Mouse (Mus musculus) kidney, embryonic 16.5 days (tissue): ENCODE measurements at regions not wholly inside any gene's neighbourhood (a gene's known extent, or its start where the extent isn't known, plus 50 kb on each side); places are given as distances from the start of the nearest gene placed in this dataset.

ENCODE experiments used
- ATAC-seq: fragments of 200-750 bp; cut with Nextera tagmentation; 2 replicates; pipeline ENCODE4 v1.8.0; 2017; ENCODE audit warnings: moderate TSS enrichment; ENCODE audit not compliant: low FRiP score, low TSS enrichment
- H3K27ac ChIP-seq: fragments of 300-500 bp; sonication (generic); 2 replicates; pipeline ENCODE4 v1.5.1; 2014; ENCODE audit warnings: low read length
- H3K27me3 ChIP-seq: fragments of 300-500 bp; sonication (generic); 2 replicates; pipeline ENCODE4 v1.6.1; 2014; ENCODE audit warnings: low read length, control low read depth, mixed read lengths; ENCODE audit not compliant: insufficient read depth
- H3K36me3 ChIP-seq: fragments of 300-500 bp; sonication (generic); 2 replicates; pipeline ENCODE4 v1.6.1; 2014; ENCODE audit warnings: low read length, control low read depth, mixed read lengths; ENCODE audit not compliant: insufficient read depth
- H3K4me1 ChIP-seq: fragments of 300-500 bp; sonication (generic); 2 replicates; pipeline ENCODE4 v1.6.1; 2014; ENCODE audit warnings: low read length, control low read depth, mixed read lengths; ENCODE audit not compliant: insufficient read depth
- H3K4me2 ChIP-seq: fragments of 300-500 bp; sonication (generic); replicated peaks from 2 replicates; pipeline ENCODE4 v1.6.1; 2014; ENCODE audit warnings: low read depth, low read length
- H3K4me3 ChIP-seq: fragments of 300-500 bp; sonication (generic); 2 replicates; pipeline ENCODE4 v1.5.1; 2014; ENCODE audit warnings: mild to moderate bottlenecking, low read length
- H3K9ac ChIP-seq: fragments of 300-500 bp; sonication (generic); replicated peaks from 2 replicates; pipeline ENCODE4 v1.6.1; 2014; ENCODE audit warnings: low read length
- H3K9me3 ChIP-seq: fragments of 300-500 bp; sonication (generic); 2 replicates; pipeline ENCODE4 v1.6.1; 2016; ENCODE audit warnings: low read length, control low read depth
- WGBS: fragments of 180-500 bp; shearing (Covaris S2); extraction: QIAGEN DNeasy Blood & Tissue Kit; methylation state at CpG from one replicate; pipeline ENCODE4 v1.1.7; 2014; 5-methylcytosine and 5-hydroxymethylcytosine counted together

- Histone ChIP-seq H3K4me1 (no peaks in the 10 kb centered on the region), H3K27me3 (no peaks in the 10 kb centered on the region), H3K36me3 (no peaks in the 10 kb centered on the region), H3K4me2 (no peak overlapping the region), H3K27ac (no peak overlapping the region), H3K9me3 (no peaks in the 10 kb centered on the region), H3K9ac (no peak overlapping the region), H3K4me3 (no peak overlapping the region)
- no peak for ATAC-seq
- 78% methylated on average over 8 of the region's 8 CpGs for WGBS
Measured at GRCm38 (mm10) chr2:50568777-50569501, 272.3 kb upstream of the Mmadhc start.

GRCm38 (mm10) chr2:50567542-50567941, 270.9 kb upstream of the Mmadhc start:
- ATAC-seq: no peak
- no peaks in the 10 kb centered on the region for H3K36me3 ChIP-seq
- no peak overlapping the region for H3K4me3 ChIP-seq
- H3K27ac ChIP-seq: no peak overlapping the region
- no peak overlapping the region for H3K9ac ChIP-seq
- no peaks in the 10 kb centered on the region for H3K9me3 ChIP-seq
- H3K4me2 ChIP-seq: no peak overlapping the region
- no peaks in the 10 kb centered on the region for H3K4me1 ChIP-seq
- WGBS: 81% methylated on average over 1 of the region's 1 CpGs
- H3K27me3 ChIP-seq: no peaks in the 10 kb centered on the region

DNA sequence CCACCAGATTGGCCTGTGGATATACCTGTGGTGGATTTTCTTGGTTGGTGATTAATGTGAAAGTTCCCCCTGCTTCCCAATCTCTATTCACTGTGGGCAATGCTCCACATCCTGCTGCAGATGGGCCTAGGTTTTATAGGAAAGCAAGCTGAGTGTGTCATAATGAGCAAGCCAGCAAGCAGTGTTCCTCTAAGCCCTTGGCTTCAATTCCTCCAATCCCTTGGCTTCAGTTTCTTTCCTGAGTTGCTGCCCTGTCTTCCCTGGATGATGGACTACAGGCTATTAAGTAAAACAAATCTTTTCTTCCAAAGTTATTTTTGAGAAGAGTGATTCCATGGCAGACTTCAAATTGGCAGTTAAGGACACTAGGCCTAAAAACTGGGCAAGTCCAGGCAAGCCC, 257.4 kb upstream of the Mmadhc start:
- H3K4me1 ChIP-seq: no peaks in the 10 kb centered on the region

DNA sequence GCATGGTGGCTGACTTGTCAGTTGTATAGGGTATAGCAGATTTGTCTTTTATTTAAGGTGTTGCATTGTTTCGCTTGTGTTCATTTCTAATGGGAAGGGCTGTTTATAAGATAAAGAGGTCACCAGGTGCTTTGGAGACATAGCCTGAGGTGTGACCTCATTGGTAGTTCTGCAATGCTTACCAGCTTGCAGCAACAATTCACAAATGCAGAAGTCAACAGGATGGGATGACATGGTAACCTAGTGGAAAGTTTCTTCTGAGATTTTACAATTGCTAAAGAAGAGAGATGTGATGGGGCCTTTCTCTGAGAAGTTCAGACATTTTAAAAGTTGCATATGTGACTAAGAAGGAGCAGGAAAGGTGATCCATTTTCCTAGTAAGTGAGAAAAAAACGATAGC, 255.8 kb upstream of the Mmadhc start:
- Histone ChIP-seq H3K9ac (no peak overlapping the region), H3K36me3 (no peaks in the 10 kb centered on the region), H3K9me3 (no peaks in the 10 kb centered on the region), H3K4me3 (no peak overlapping the region), H3K4me2 (no peak overlapping the region), H3K4me1 (no peaks in the 10 kb centered on the region), H3K27me3 (no peaks in the 10 kb centered on the region), H3K27ac (no peak overlapping the region)
- 93% methylated on average over 2 of the region's 2 CpGs for WGBS
- no peak for ATAC-seq

More for the DNA sequence above, 257.4 kb upstream of the Mmadhc start:
- no peak overlapping the region for H3K4me3 ChIP-seq
- H3K27ac ChIP-seq: no peak overlapping the region
- H3K9me3 ChIP-seq: no peaks in the 10 kb centered on the region
- H3K9ac ChIP-seq: no peak overlapping the region
- H3K4me2 ChIP-seq: no peak overlapping the region
- no peaks in the 10 kb centered on the region for H3K36me3 ChIP-seq
- no peaks in the 10 kb centered on the region for H3K27me3 ChIP-seq
- ATAC-seq: no peak

DNA sequence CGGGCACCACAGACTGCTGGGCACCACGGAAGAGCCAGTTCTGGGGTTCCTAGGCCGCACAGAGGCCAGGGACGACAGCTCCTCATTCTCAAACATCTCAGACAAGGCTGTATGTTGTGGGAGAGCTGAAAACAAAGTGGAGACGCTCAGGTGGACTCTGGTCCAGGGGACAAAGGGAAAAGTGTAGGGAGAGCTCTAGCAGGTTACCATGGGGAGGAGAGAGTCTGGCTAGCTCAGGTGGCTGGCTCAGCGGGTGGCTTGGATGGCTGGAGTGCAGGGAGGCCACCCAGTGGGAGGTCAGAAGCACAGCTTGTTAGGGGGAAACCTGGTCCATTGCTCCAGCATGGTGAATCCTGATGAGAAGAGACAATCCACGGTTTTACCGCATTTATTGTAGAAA, 253.3 kb upstream of the Mmadhc start:
- Histone ChIP-seq H3K36me3 (no peaks in the 10 kb centered on the region), H3K9ac (no peak overlapping the region), H3K27ac (no peak overlapping the region), H3K27me3 (no peaks in the 10 kb centered on the region), H3K9me3 (no peaks in the 10 kb centered on the region), H3K4me1 (no peaks in the 10 kb centered on the region), H3K4me2 (no peak overlapping the region), H3K4me3 (no peak overlapping the region)
- peak; percentile 86 for ATAC-seq
- WGBS: 84% methylated on average over 8 of the region's 8 CpGs

- Histone ChIP-seq H3K4me3 (no peak overlapping the region), H3K4me1 (no peaks in the 10 kb centered on the region), H3K27me3 (no peaks in the 10 kb centered on the region), H3K27ac (no peak overlapping the region), H3K9me3 (no peaks in the 10 kb centered on the region), H3K9ac (no peak overlapping the region), H3K36me3 (no peaks in the 10 kb centered on the region), H3K4me2 (no peak overlapping the region)
- ATAC-seq: no peak
- WGBS: 77% methylated on average over 2 of the region's 2 CpGs
Measured at GRCm38 (mm10) chr2:50539741-50540441, 243.3 kb upstream of the Mmadhc start.

DNA sequence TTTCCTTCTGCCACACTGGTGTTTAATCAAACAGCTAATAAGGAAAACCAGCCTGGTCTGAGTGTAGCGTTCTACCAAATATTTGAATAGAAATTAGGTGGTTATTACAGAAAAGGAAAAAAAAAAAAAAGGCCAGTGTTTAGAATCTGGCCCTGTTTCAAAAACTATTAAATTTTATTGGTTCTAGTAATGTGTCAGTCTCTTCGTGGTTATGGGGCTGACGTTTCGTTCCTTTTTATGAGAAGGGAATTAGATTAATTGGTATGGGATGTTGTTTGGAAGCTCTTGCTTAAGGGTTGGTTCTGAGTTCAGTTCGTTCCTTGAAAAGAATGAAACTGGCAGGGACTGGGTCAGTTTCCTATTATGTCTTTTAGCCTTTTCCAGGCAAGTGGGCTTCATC, 241.5 kb upstream of the Mmadhc start:
- Histone ChIP-seq H3K4me3 (no peak overlapping the region), H3K4me2 (no peak overlapping the region), H3K9me3 (no peaks in the 10 kb centered on the region), H3K27me3 (no peaks in the 10 kb centered on the region), H3K36me3 (no peaks in the 10 kb centered on the region), H3K4me1 (no peaks in the 10 kb centered on the region), H3K27ac (no peak overlapping the region), H3K9ac (no peak overlapping the region)
- 46% methylated on average over 5 of the region's 5 CpGs for WGBS
- ATAC-seq: no peak

GRCm38 (mm10) chr2:50535085-50535878, 238.7 kb upstream of the Mmadhc start:
- Histone ChIP-seq H3K9me3 (no peaks in the 10 kb centered on the region), H3K27ac (no peak overlapping the region), H3K36me3 (no peaks in the 10 kb centered on the region), H3K27me3 (no peaks in the 10 kb centered on the region), H3K9ac (no peak overlapping the region), H3K4me3 (no peak overlapping the region), H3K4me2 (no peak overlapping the region), H3K4me1 (no peaks in the 10 kb centered on the region)
- WGBS: 80% methylated on average over 4 of the region's 4 CpGs
- ATAC-seq: no peak

DNA sequence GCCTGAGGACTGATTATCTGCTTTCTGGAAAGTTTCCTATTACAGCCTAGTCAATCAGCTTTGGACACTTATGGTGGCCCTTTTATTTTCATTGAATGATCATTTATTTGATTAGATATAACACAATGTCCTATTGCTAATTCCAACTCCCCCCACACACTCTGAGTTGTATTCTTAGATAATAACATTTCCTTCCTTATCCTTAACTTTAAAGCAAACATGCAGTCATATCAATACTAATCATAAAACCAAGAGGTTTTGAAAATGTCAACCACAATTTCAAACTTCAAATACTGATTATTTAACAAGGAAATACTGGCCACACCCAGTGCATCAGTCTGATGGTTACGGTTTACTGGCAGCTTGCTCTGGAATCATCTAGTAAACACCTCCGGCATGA, 237.1 kb upstream of the Mmadhc start:
- Histone ChIP-seq H3K4me2 (no peak overlapping the region), H3K36me3 (no peaks in the 10 kb centered on the region), H3K4me3 (no peak overlapping the region), H3K4me1 (no peaks in the 10 kb centered on the region), H3K27ac (no peak overlapping the region), H3K9ac (no peak overlapping the region), H3K9me3 (no peaks in the 10 kb centered on the region), H3K27me3 (no peaks in the 10 kb centered on the region)
- ATAC-seq: no peak
- WGBS: 85% methylated on average over 2 of the region's 2 CpGs

GRCm38 (mm10) chr2:50527425-50527824, 230.8 kb upstream of the Mmadhc start:
- Histone ChIP-seq H3K27me3 (no peaks in the 10 kb centered on the region), H3K4me1 (no peaks in the 10 kb centered on the region), H3K27ac (no peak overlapping the region), H3K9me3 (no peaks in the 10 kb centered on the region), H3K4me2 (no peak overlapping the region), H3K4me3 (no peak overlapping the region), H3K9ac (no peak overlapping the region), H3K36me3 (no peaks in the 10 kb centered on the region)
- no peak for ATAC-seq
